Mouse (Mus musculus) urinary bladder, postnatal 4 days (tissue): Measurements from ENCODE around the gene Gm20807.
"Not testable (repeated sequence)": the region's sequence is repeated elsewhere in the genome, so short reads cannot be mapped to it uniquely, and the experiment has no call there.

Source experiments
- DNase-seq, 2 experiments: peaks; one replicate each; pipeline ENCODE4 v3.0.0; 2021 to 2022; ENCODE audit warnings: low spot score in 2 of 2

Gm20807 gene

DNA sequence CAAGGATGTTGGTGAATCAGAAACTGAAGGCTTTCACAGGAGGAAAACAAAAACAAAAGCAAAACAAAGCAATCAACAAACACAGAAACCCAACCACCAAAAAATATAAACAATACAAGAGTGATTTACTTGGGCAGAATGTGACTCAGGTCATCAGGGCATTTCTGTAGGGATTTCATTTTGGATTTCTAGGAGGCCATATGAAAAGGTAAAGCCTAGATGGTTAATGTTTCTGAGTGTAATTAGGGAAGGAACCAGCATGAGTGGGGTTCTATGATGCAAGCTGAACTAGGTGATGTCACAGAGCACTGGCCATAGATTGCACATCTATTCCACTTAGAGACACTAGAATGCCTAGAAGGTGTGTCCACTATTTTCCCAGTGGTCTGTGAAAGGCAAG, at the start of gene Gm20807:
TSS of gene Gm20807 (plus strand) at position 301 of the 400 bp plus-strand sequence.
- DNase-seq: not testable (repeated sequence)
